Comparison of ENCODE assay signal across 14 mouse cellular contexts in genomic region chr1:82554889-82555288, GRCm38 (mm10). TPM values are rescaled to one million over a fixed set of nuclear protein-coding genes. Genes with fewer than 3 reads are reported as not detected.
A peak's percentile ranks its signal among the peaks of the same experiment; 100 is the strongest.
DNase-seq lines count a peak whose midpoint lies in the region; ATAC-seq lines count a peak whose summit lies in the region.
"Had no signal": no experiment of that assay in that cellular context is flagged by ENCODE, and none has a peak within 500 bp of the region (broad histone marks: within the 10 kb centered on the region; RNA-seq: fewer than 3 reads in every experiment).

No protein-coding gene starts in this region.

- intact Hi-C loops in heart, postnatal 36 days (cut with DNase I): loop anchor here (5.0 to 10.0 kb wide), 3 partner anchors 87 to 520 kb away; no protein-coding TSS in a partner anchor

- DNase-seq in heart, postnatal 36 days: no peak
- DNase-seq in liver, embryonic 11.5 days (ENCODE audit: low spot score): no peak
- no peak for DNase-seq in liver
- no peak for DNase-seq in hindbrain, embryonic 14.5 days (ENCODE audit: low spot score)
- DNase-seq in left cerebral cortex, adult 18-20 months (ENCODE audit: low spot score in 2 of 2): no peak
- no peak for DNase-seq in adrenal gland, adult 2 months
- DNase-seq: adrenal gland, adult 8-10 months; gastrocnemius, postnatal 25 days had no signal

- peak overlapping the region; percentile 17; the same call in 1 of the 2 replicates for H3K9ac ChIP-seq in heart, embryonic 13.5 days
- H3K9ac ChIP-seq in liver, embryonic 11.5 days (ENCODE audit: low read depth, low read length): no peak overlapping the region
- no peak overlapping the region for H3K9ac ChIP-seq in embryonic facial prominence, embryonic 12.5 days
- H3K9ac ChIP-seq in hindbrain, embryonic 14.5 days: no peak overlapping the region
- H3K9ac ChIP-seq: liver, postnatal 0 days had no signal

- peak overlapping the region; percentile 17 for H3K4me3 ChIP-seq in heart, embryonic 13.5 days
- no peak overlapping the region for H3K4me3 ChIP-seq in liver, embryonic 11.5 days (ENCODE audit: low read depth, low read length)
- no peak overlapping the region for H3K4me3 ChIP-seq in embryonic facial prominence, embryonic 12.5 days
- no peak overlapping the region for H3K4me3 ChIP-seq in hindbrain, embryonic 14.5 days (replicated peaks; ENCODE audit: low read length)
- H3K4me3 ChIP-seq: erythroblast, embryonic 14.5 days had no signal

- WGBS in heart, embryonic 13.5 days: 28% methylated on average over 5 of the region's 5 CpGs
- WGBS in liver, embryonic 11.5 days: 46% methylated on average over 5 of the region's 5 CpGs
- 69% methylated on average over 5 of the region's 5 CpGs for WGBS in embryonic facial prominence, embryonic 12.5 days
- 78% methylated on average over 5 of the region's 5 CpGs for WGBS in hindbrain, embryonic 14.5 days

- H3K4me2 ChIP-seq in heart, embryonic 13.5 days: peak overlapping the region; percentile 51
- H3K4me2 ChIP-seq in liver, embryonic 11.5 days: no peak overlapping the region
- no peak overlapping the region for H3K4me2 ChIP-seq in embryonic facial prominence, embryonic 12.5 days (replicated peaks)
- no peak overlapping the region for H3K4me2 ChIP-seq in hindbrain, embryonic 14.5 days (replicated peaks)

- no peaks in the 10 kb centered on the region for H3K9me3 ChIP-seq in heart, embryonic 13.5 days
- no peaks in the 10 kb centered on the region for H3K9me3 ChIP-seq in liver, embryonic 11.5 days (ENCODE audit: control insufficient read depth, low read length)
- no peaks in the 10 kb centered on the region for H3K9me3 ChIP-seq in embryonic facial prominence, embryonic 12.5 days
- H3K9me3 ChIP-seq in hindbrain, embryonic 14.5 days (ENCODE audit: control insufficient read depth, low read length): no peaks in the 10 kb centered on the region

- no peaks in the 10 kb centered on the region for H3K36me3 ChIP-seq in heart, embryonic 13.5 days
- H3K36me3 ChIP-seq in liver, embryonic 11.5 days (ENCODE audit: control insufficient read depth, insufficient read depth, low read length): no peaks in the 10 kb centered on the region
- H3K36me3 ChIP-seq in embryonic facial prominence, embryonic 12.5 days: no peaks in the 10 kb centered on the region
- H3K36me3 ChIP-seq in hindbrain, embryonic 14.5 days (replicated peaks; ENCODE audit: control insufficient read depth, insufficient read depth): no peaks in the 10 kb centered on the region

- H3K27ac ChIP-seq in heart, embryonic 13.5 days (replicated peaks): 0 out of 2 replicates have a peak overlapping the region, but pooled peaks have one; percentile 10
- no peak overlapping the region for H3K27ac ChIP-seq in liver, embryonic 11.5 days (ENCODE audit: low read depth, low read length)
- no peak overlapping the region for H3K27ac ChIP-seq in embryonic facial prominence, embryonic 12.5 days
- H3K27ac ChIP-seq in hindbrain, embryonic 14.5 days: no peak overlapping the region

- H3K27me3 ChIP-seq in heart, embryonic 13.5 days (replicated peaks): peaks cover 32% of the 10 kb centered on the region
- no peaks in the 10 kb centered on the region for H3K27me3 ChIP-seq in liver, embryonic 11.5 days (replicated peaks; ENCODE audit: control insufficient read depth, insufficient read depth, low read length)
- H3K27me3 ChIP-seq in embryonic facial prominence, embryonic 12.5 days: no peaks in the 10 kb centered on the region
- no peaks in the 10 kb centered on the region for H3K27me3 ChIP-seq in hindbrain, embryonic 14.5 days (ENCODE audit: control insufficient read depth, insufficient read depth, low read length)
- H3K27me3 ChIP-seq: Patski had no signal

- ATAC-seq in heart, embryonic 13.5 days (ENCODE audit: extremely low read depth, insufficient number of reproducible peaks, low FRiP score, low TSS enrichment): no peak
- peak; percentile 36; the same call in 1 of the 2 replicates for ATAC-seq in liver, embryonic 11.5 days (replicated peaks; ENCODE audit: low FRiP score)
- 0 out of 2 replicates have a peak, but pooled peaks have one; percentile 15 for ATAC-seq in embryonic facial prominence, embryonic 12.5 days (ENCODE audit: insufficient number of reproducible peaks, insufficient read depth, low FRiP score, low TSS enrichment)
- 0 out of 2 replicates have a peak, but pooled peaks have one; percentile 11 for ATAC-seq in hindbrain, embryonic 14.5 days (ENCODE audit: low FRiP score)
- ATAC-seq: CD4-positive, CD25-positive, alpha-beta regulatory T cell, adult 4 months; liver, postnatal 0 days had no signal

- peaks cover 8% of the 10 kb centered on the region for H3K4me1 ChIP-seq in heart, embryonic 13.5 days
- no peaks in the 10 kb centered on the region for H3K4me1 ChIP-seq in liver, embryonic 11.5 days (replicated peaks; ENCODE audit: control insufficient read depth, insufficient read depth, low read length)
- H3K4me1 ChIP-seq in embryonic facial prominence, embryonic 12.5 days: no peaks in the 10 kb centered on the region; the same call in 1 of the 2 replicates
- H3K4me1 ChIP-seq in hindbrain, embryonic 14.5 days (replicated peaks; ENCODE audit: control insufficient read depth, insufficient read depth, low read length): no peaks in the 10 kb centered on the region

RNA-seq across cellular contexts. Expression of gene Col4a4, which starts 31.8 kb away (rescaled TPM):
- polyA plus RNA-seq in heart, embryonic 13.5 days (2015; fragmentation: Nextera tagmentation; extraction: Ambion mirVana): 0.55 and 1.1 TPM in 2 replicates
- 1 to 10 TPM; 7.0 to 8.5 TPM for total RNA-seq in heart, postnatal 36 days (2021)
- polyA plus RNA-seq in liver, embryonic 11.5 days (2014; fragmentation: Nextera tagmentation; extraction: Ambion mirVana): 0.05 and 0.15 TPM in 2 replicates
- 0.14 and 0.19 TPM in 2 replicates for polyA plus RNA-seq in embryonic facial prominence, embryonic 12.5 days (2016; fragmentation: Nextera tagmentation; extraction: Ambion mirVana)
- polyA plus RNA-seq in hindbrain, embryonic 14.5 days (2014; fragmentation: Nextera tagmentation; extraction: Ambion mirVana): 0.25 TPM in 2 replicates
- 1 to 10 TPM; 2.2 TPM for total RNA-seq in left cerebral cortex, adult 18-20 months (2021)
- total RNA-seq in adrenal gland, adult 2 months (2021): 1 to 10 TPM; 3.9 to 5.6 TPM
- 1.7 TPM in 2 replicates for polyA plus RNA-seq in adrenal gland, adult 2 months (2012; rRNA removed)
- polyA plus RNA-seq: erythroblast, embryonic 14.5 days had no signal

RNA-seq across cellular contexts. Expression of gene Col4a3, which starts 31.8 kb away (rescaled TPM):
- 0.41 and 0.46 TPM in 2 replicates for polyA plus RNA-seq in heart, embryonic 13.5 days (2015; fragmentation: Nextera tagmentation; extraction: Ambion mirVana)
- 1 to 10 TPM; 2.8 to 3.5 TPM for total RNA-seq in heart, postnatal 36 days (2021)
- 0.14 and 0.22 TPM in 2 replicates for polyA plus RNA-seq in liver, embryonic 11.5 days (2014; fragmentation: Nextera tagmentation; extraction: Ambion mirVana)
- 0.12 and 0.14 TPM in 2 replicates for polyA plus RNA-seq in embryonic facial prominence, embryonic 12.5 days (2016; fragmentation: Nextera tagmentation; extraction: Ambion mirVana)
- 0.33 and 0.48 TPM in 2 replicates for polyA plus RNA-seq in hindbrain, embryonic 14.5 days (2014; fragmentation: Nextera tagmentation; extraction: Ambion mirVana)
- 1 to 10 TPM in 1 of 2 experiments, under 1 TPM in 1; 0.77 to 1.2 TPM for total RNA-seq in left cerebral cortex, adult 18-20 months (2021)
- 1 to 10 TPM; 1.8 to 3.5 TPM for total RNA-seq in adrenal gland, adult 2 months (2021)
- 0.74 and 0.84 TPM in 2 replicates for polyA plus RNA-seq in adrenal gland, adult 2 months (2012; rRNA removed)
- polyA plus RNA-seq: CD4-positive, CD25-positive, alpha-beta regulatory T cell, adult 4 months had no signal
